Mouse (Mus musculus) induced T-regulatory cell, adult 2 months (primary cell): Measurements from ENCODE around the gene E2f4.

Experiments used
- DNase-seq: peaks from one replicate; pipeline ENCODE4 v3.0.0-alpha.2; 2012; ENCODE audit warnings: low read depth

The E2f4 gene

DNA sequence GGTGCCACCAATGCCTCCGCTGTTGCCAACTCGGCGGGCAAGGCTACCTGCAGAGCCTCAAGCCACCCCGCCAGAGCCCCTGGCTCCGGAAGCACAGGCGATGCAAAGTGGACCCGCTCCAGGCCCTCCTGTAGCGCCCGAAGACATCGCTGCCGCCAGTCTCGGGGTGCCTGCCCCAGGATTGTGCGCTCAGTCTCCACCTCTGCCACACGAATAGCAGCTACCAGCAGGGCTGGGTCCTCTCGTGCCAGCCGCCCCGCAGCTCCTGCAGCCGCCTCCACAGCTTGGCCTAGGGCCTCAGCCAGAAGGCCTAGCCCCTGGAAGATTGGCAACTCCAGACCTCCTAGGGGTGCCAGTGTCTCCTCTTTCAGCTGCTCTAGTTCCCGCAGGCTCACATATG lies 4.1 kb upstream of the E2f4 start:
- DNase-seq = no peak

DNA sequence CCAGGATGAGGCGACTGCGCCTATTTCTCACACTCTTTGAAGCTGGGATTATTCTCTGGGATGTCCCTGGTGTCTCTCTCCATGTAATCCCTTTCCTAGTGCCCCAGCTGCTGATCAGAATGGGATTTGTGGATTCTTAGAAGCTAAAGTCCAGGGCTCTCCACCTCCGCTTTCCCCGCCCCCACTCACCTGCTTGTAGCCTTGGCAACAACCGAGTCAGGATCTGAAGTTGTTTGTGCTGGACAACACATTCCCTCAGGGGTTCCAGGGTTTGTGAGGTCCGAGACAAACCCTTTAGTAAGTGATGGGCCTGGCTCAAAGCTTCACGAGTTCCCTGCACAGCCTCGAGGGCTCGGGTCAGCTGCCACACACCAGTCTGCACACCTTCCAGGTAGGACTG lies 2.7 kb upstream of the E2f4 start:
- DNase-seq = no peak

DNA sequence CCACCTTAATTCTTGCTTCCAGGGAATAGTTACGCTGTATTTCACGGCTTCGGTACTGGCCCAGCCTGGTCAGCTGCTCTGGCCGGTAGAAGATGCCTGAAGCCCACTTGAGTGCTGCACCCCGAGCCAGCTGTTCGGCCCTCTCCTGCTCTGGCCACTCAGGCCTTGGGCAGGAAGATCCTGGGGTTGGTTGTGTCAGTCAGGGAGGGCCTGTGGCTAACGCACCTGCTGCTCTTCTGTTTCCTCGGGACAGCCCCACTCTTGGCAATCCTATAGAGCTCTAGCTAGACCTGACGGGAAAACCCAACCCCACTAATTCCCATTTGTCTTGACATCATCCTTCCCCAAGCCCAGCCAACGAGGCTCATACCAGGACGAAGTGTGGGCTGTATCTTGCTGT lies 2.2 kb upstream of the E2f4 start:
- DNase-seq = no peak

DNA sequence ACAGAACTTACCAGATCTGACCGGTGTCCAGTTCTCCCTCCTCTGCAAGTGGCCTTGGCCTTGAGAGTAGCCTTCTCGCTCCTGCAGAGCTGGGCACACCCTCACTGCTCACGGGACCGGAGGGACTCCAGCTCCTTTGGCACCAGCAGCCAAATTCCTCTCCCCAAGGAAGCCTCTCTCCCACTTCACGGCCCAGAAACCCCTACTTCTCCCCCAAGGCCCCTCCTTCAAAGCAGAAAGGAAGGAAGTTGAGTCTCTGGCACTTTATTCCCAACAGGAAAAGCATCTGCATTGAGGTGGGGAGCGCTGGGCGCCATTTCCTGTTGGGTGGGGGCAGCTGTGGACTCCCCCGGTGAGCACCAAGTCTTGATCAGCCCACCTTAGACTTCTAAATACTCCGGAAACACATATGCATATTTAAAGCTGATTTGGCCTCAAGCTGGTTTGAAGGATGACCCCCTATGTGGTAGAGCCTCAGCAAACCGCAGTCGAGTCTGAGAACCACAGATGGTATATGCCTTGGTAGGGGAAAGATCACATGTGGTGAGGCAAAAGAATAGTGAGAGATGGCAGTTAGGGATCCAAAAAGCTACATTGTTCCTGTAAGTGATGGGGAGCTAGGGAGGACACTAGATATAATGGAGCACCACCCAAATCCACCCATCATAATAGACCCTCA lies 1.4 kb upstream of the E2f4 start, which contains the start of gene Exoc3l:
Exoc3l (minus strand) TSS at position 207 of the 679 bp plus-strand sequence.
- peak; percentile 23 for DNase-seq

DNA sequence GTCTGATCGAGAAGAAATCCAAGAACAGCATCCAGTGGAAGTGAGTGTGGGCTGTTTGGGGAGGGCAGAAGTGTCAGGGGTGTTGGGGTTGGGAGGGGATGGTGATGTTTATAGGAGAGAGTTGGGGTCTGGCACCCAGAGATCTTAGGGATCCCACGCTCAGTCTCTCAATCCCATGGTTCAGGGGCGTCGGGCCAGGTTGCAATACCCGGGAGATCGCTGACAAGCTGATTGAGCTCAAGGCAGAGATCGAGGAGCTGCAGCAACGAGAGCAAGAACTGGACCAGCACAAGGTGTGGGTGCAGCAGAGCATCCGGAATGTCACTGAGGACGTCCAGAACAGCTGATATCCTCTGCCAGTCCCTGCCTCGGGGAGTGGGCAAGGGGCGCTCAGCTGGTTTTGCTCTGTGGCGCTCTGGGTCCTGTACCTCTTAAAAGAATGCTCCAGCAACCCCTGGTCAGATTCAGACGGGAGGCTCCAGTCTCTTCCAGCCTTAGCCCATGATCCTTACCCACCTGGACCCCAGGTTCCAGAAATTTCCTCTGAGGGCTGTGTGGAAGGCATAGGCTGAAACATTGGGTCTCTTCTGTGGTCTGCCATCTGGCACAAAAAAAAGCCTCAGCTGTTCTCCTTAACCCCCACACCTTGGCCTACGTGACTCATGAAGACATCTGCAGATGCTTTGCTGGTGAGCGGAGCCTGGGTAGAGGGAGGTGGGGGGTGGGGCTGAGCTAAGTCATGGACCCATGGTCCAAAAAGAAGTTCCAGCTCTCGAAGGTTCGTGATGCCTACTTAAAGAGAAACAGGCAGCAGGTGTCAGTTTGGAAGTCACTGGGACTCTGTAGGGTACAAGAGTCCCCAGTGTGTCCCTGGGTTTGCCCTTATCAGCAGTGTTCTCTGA lies 1.1 kb downstream of the E2f4 start:
- peak; percentile 25 for DNase-seq

DNA sequence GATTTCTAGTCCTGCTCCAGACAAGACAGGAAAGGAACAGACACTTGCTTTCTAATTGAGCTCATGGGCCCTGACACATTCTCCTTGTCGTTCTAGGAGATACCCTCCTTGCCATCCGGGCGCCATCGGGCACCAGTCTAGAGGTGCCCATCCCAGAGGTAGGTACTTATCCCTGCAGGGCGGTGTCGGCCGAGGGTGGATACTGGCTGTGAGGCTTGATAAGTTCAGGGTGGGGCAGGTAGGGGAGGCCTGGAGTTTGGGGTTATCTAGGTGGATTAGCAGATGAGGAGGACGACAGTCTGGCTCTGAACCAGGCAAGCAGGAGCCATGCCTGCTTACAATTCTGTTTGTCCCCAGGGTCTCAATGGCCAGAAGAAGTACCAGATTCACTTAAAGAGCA lies 2.5 kb downstream of the E2f4 start:
- DNase-seq = no peak

DNA sequence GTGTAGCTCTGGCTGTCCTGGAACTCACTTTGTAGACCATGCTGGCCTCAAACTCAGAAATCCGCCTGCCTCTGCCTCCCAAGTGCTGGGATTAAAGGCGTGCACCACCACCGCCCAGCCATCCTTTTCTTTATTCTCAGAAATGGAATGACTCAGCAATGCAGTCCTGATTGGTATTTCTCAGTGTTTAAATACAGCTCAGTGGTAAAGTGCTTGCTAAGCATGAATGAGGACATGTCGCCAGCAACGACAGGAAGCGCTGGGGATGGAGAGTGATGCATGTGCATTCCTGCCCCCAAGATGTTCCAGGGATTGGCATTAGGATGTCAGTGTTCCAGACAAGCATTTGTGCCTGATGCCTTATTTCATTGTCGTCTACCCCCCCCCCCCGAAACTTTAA lies 5.9 kb downstream of the E2f4 start:
- DNase-seq = peak; percentile 30

DNA sequence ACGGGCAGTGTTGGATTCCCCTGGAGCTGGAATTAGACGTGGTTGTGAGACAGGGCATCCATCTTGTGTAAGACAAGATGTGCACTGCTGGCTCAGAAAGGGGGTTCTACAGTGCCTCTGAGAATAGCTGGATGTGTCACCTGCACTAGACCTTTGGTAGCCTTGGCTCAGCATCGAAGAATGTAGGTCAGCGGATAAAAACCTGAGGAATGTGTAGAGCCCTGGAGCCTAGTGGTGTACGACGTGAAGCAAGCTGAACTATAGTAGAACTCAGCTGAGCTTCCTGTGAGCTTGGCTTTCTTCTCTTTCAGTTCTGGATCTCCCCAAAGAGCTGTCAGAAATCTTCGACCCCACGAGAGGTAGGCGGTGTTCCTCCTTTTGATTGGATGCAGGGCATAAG lies 6.4 kb downstream of the E2f4 start:
- no peak for DNase-seq

DNA sequence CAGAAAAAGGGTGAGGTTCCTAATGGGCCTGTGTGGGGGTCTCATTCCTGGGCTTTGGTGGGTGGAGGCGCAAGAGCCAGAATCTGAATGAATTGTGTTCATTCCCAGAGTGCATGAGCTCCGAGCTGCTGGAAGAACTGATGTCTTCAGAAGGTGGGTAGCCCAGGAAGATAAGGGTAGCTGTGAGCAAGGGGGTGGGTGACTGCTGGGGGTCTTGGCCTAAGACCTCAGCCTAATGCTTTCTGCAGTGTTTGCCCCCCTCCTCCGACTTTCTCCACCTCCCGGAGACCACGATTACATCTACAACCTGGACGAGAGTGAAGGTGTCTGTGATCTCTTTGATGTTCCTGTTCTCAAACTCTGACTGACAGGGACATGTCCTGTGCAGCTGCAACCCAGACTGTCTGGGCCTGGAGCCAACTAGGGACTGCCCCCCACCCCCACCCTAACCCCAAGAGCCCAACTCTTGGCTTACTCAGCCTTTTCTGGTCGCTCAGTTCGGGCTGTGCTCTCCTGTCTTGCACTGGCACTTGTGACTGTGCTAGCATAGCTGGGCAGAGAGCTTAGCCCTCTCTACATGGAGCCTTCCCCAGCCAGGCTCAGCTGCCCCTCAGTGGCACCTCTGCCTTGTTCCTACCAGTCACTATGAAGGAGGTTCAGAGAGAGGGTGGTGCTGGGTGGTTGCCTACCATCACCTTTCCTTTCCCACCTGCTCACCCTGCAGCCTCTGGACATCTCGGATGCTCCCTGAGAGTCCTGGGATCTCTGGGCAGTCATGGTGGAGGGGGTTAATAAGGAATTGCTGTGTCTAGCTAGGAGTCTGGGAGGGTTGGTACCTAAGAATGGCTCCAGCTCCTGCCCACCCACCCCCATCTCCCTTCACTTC lies 7.1 kb downstream of the E2f4 start:
- peak; percentile 42 for DNase-seq

DNA sequence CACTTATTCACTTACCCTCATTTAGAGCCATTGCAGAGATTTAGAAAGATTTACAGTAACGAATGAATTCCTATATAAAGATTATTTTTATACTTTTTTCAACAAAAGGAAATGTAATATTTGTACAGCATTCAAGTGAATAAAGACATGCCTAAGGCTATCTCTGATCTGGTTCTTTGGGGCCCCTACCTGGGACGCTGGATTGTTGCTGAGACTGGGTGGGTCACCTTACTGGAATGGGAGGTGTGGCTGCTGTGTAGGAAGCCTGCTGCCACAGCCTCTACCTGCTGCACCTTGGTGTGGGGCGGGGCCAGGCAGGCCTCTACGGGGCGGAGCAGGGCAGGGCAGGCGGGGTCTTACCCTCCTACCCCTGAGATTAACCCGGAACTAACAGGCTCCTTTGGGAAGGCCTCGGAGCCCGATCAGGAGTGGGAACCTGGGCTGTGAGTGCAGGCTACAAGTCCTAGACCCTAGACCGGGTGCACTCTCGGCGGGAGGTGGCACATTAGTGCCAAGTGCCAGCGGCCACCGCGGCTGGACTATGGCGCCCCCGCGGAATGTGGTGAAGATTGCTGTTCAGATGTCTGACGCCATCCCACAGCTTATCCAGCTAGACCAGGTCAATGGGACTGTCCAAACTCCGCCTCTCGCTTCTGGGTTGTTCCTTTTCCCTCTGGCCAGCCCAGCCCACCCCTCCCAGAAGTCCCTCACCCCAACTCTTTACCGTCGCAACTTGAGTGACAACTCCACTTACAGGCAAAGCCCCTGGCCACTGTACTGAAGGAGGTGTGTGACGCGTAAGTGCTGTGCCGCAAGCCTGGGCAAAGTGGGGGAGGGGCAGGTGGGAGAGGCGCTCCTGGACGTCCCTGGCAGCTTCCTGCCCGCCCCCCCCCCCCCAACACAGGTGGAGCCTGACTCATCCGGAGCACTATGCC lies 8.0 kb downstream of the E2f4 start, which contains the start of gene Elmo3:
Elmo3 (plus strand) TSS at position 391 of the 935 bp plus-strand sequence.
- DNase-seq = peak; percentile 68

DNA sequence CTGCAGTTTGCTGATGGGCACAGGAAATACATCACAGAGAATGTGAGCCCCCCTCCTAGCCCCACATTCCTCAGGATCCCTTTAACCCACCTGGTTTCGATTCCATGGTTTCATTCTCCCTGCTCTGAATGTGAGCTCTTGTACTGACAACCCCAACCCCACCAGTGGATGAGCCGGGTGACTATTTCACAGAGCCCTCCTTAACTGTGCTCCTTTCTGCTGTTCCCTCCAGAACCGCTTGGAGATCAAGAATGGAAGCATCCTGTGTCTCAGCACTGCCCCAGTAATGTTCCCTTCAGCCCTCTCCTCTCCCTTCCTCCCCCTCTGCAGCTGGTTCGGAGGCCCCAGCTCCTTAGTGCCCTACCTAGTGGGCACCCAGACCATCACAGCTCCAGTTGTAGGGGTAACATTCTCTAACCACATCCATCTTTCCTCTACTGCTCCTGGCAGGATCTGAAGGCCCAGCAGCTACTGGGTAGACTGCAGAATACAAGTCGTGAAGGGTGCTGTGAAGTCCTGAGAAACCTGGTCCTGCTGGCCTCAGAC lies 8.8 kb downstream of the E2f4 start:
- no peak for DNase-seq

DNA sequence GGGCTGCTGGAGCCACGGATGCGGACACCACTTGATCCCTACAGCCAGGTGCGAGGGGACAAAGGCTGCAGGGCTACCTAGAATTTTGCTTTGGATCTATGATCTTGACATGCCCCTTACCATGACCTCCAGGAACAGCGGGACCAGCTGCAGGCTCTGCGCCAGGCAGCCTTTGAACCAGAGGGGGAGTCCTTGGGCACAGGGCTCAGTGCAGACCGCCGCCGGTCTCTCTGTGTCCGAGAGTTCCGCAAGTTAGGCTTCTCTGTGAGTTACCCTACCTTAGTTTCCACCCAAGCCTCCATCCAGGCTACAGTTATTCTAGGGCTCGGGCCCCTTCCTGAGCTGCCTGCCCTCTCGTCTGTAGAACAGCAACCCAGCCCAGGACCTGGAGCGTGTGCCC lies 10.2 kb downstream of the E2f4 start:
- no peak for DNase-seq

DNA sequence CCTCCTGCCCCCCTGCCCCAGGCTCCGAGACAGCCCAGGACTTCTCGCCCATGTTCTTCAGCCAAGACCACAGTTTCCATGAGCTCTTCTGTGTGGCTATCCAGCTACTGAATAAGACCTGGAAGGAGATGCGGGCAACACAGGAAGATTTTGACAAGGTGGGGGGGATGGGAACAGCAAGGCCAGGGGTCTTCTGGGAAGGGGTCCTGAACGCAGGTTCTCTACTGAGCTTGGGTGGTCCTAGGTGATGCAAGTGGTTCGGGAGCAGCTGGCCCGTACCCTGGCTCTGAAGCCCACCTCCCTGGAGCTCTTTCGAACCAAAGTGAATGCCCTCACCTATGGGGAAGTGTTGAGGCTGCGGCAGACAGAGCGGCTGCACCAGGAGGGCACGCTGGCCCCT lies 11.0 kb downstream of the E2f4 start:
- DNase-seq = no peak

DNA sequence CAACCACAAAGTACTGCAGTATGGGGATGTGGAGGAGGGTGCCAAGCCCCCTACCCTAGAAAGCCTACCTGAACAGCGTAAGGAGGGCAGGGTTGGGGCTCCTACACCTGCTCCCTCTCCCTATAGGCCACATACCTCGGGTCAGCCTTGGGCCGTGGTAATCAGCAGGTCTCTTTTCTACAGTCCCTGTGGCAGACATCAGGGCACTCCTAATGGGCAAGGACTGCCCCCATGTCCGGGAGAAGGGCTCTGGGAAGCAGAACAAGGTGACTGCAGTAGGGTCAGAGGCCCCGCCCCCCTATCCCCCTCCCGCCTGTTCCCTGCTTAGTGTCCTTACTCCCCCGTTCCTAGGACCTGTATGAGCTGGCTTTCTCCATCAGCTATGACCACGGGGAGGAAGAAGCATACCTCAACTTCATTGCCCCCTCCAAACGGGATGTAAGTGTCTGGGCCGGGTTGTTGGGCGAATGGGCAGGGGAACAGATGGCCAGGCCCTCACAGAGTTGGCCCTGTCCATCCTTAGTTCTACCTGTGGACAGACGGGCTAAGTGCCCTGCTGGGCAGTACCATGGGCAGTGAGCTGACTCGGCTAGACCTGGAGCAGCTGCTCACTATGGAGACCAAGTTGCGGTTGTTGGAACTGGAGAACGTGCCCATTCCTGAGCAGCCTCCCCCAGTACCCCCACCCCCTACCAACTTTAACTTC lies 11.8 kb downstream of the E2f4 start:
- DNase-seq = no peak

DNA sequence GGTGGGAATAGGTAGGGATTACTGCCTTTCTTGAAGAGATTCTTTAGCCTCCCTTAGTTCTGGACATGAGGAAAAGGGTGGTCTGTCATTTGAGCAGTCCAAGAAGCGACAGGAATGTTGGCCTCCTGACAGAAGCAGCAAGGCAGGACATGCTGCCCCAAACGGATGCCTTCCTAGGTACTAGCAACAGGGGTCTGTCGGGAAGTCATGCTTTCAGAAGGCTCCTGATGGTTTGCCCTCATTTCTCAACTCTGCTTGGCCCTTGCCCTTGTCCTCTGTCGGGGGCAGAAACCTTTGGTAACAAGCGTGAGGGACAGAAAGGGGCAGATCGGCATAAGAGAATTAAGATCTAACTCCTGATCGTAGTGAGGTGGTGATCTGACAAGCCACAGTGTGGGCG lies 12.7 kb downstream of the E2f4 start:
- DNase-seq = no peak

DNA sequence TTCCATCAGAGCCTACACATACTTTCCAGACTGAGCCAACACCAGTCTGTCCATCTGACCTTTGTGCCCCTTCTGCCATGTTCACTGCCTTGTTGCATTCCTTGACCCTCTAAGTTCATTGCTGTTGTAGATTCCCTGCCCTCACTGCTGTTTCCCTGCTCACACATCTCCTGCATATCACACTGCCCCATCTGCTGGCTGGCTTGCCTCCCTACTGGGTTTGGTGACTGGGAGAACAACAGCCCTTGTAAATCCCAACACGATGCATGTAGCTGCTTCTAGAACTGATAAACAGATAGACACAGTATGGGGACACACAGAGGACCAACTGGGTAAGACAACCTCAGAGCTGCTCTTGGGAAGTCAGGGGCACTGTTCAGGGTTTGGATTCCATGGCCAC lies 14.3 kb downstream of the E2f4 start:
- no peak for DNase-seq

DNA sequence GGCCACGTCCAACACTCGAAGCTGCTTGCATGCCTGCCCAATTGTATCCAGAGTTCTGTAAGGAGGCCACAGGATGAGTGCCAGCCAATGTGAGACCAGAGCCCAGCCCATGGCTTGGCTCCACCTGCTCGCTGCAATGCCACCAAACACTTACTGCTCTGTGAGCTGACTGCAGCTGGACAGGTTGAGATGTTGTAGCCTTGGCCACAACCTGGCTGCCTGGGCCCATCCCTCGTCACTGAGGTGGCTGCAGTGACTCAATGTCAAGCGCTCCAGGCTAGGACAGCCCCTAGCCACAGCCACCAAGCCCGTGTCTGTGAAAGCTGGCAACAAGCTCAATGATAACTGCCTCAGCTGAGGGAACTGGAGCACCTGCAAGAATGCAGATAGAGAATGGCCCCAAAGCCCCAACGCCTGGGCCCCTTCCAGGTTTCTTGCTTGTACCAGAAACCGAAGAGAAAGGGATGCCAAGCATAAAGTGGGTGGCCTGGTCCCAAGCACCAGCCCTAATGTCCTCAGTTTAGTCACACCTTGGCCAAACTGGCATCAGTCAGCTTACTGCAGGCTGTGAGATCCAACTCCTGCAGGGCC lies 15.5 kb downstream of the E2f4 start:
- DNase-seq = no peak

DNA sequence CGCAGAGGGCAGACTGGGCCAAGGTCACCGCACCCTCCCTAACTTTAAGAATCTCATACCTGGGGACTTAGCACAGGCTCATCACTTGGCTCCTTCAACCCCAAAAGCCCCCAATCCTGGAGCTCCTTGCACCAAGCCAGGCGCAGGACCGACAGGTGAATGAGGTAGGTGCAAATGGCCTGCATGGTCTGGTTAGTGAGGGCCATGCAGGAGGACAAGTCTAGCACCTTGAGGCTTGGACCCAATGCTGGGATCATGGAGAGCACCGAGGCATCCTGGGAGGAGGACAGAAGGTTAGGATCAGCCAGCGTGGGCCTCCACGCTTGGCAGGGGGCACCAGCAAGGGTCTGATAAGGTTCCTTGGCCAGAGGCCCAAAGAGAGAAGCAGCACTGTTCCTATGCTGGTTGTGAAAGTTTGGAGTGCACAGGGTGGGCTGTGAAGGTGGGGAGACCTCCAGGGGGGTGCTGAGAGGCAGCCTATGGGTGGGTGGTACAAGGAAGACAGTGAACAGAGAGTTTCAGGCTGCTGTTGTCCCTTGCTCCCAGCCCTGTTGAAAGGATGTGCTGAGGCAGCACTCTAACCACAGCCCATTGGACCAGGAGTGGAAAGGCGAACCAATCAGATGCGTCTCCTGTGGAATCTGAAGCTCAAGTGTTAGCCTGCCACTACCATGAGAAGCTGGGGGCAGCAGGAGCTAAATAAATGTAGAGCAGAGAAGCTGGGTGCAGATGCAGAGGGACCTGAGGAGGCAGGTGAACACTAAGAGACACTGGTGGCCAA lies 16.3 kb downstream of the E2f4 start:
- no peak for DNase-seq
